Mouse (Mus musculus): ENCODE measurements at regions not wholly inside any gene's neighbourhood (a gene's known extent, or its start where the extent isn't known, plus 50 kb on each side); places are given as distances from the start of the nearest gene placed in this dataset.

GRCm38 (mm10) chr16:19179214-19180010, 134.5 kb downstream of the Olfr164 start:
- TF ChIP-seq CTCF (IDR thresholded peaks at IDR 0.05; ENCODE audit: low read depth, low read length) (no peak), GATA1 (IDR thresholded peaks at IDR 0.05; ENCODE audit: borderline replicate concordance, low read length) (no peak), GATA2 (IDR thresholded peaks at IDR 0.05; ENCODE audit: borderline replicate concordance, low read depth, low read length) (no peak), POLR2AphosphoS5 (IDR thresholded peaks at IDR 0.05; ENCODE audit: insufficient replicate concordance, low read depth, low read length) (no peak), TAL1 (conservative IDR thresholded peaks at IDR 0.05; ENCODE audit: low read depth, low read length) (no peak)
